Mouse (Mus musculus): ENCODE measurements at regions not wholly inside any gene's neighbourhood (a gene's known extent, or its start where the extent isn't known, plus 50 kb on each side); places are given as distances from the start of the nearest gene placed in this dataset.

GRCm38 (mm10) chr3:19894258-19894629 lies 62.6 kb upstream of the Cp start:
- TF ChIP-seq CTCF (IDR thresholded peaks at IDR 0.05; ENCODE audit: low read depth) (no peak), EP300 (IDR thresholded peaks at IDR 0.05; ENCODE audit: low read depth) (no peak)

All from liver, embryonic 14.5 days (tissue).